Mouse (Mus musculus): ENCODE measurements at regions not wholly inside any gene's neighbourhood (a gene's known extent, or its start where the extent isn't known, plus 50 kb on each side); places are given as distances from the start of the nearest gene placed in this dataset.

- no peak overlapping the region for H3K9ac ChIP-seq (replicated peaks; ENCODE audit: low read depth, low read length)
These were observed 254.4 kb downstream of the Bcl11a start for GRCm38 (mm10) chr11:24332241-24332640.

DNA sequence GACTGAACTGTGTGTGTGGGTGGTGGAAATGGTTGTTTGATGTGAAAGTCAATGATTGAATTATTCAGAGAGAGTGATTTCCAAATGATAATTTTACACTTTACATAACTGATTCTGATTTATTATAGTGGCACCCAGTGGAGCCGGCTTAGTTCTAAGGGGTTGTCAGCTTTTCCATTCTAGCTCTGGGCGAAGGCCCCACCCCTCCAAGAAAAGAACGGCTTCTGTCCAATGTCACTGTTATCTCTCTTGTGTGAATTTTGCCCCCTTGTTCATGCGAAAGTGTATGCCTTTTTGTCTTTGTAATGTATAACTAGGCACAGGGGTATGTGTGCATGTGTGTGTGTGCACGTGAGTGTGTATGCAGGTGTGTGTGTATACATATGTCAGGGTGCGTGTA, 255.3 kb downstream of the Bcl11a start:
- 78% methylated on average over 6 of the region's 6 CpGs for WGBS
- Histone ChIP-seq H3K4me3 (ENCODE audit: low read depth, low read length) (no peak overlapping the region), H3K27ac (ENCODE audit: low read depth) (no peak overlapping the region), H3K36me3 (replicated peaks; ENCODE audit: control insufficient read depth, insufficient read depth, low read length) (no peaks in the 10 kb centered on the region), H3K27me3 (ENCODE audit: control insufficient read depth, insufficient read depth, low read length) (no peaks in the 10 kb centered on the region), H3K9me3 (replicated peaks; ENCODE audit: control insufficient read depth, low read length) (no peaks in the 10 kb centered on the region), H3K4me1 (ENCODE audit: control insufficient read depth, insufficient read depth) (no peaks in the 10 kb centered on the region), H3K4me2 (ENCODE audit: low read depth, low read length) (no peak overlapping the region), H3K9ac (replicated peaks; ENCODE audit: low read depth, low read length) (no peak overlapping the region)
- ATAC-seq (ENCODE audit: insufficient read depth, low read depth) (no peak), DNase-seq (ENCODE audit: low spot score) (no peak)
- TF ChIP-seq EP300 (IDR thresholded peaks at IDR 0.05; ENCODE audit: low read depth) (no peak), CTCF (IDR thresholded peaks at IDR 0.05; ENCODE audit: low read depth) (no peak)

More at GRCm38 (mm10) chr11:24332241-24332640, 254.4 kb downstream of the Bcl11a start:
- 86% methylated on average over 3 of the region's 3 CpGs for WGBS
- no peaks in the 10 kb centered on the region for H3K36me3 ChIP-seq (replicated peaks; ENCODE audit: control insufficient read depth, insufficient read depth, low read length)
- DNase-seq (ENCODE audit: low spot score) (no peak), ATAC-seq (ENCODE audit: insufficient read depth, low read depth) (no peak)
- no peaks in the 10 kb centered on the region for H3K9me3 ChIP-seq (replicated peaks; ENCODE audit: control insufficient read depth, low read length)
- H3K27ac ChIP-seq (ENCODE audit: low read depth) = no peak overlapping the region
- no peak overlapping the region for H3K4me2 ChIP-seq (ENCODE audit: low read depth, low read length)
- TF ChIP-seq CTCF (IDR thresholded peaks at IDR 0.05; ENCODE audit: low read depth) (no peak), EP300 (IDR thresholded peaks at IDR 0.05; ENCODE audit: low read depth) (no peak)
- H3K27me3 ChIP-seq (ENCODE audit: control insufficient read depth, insufficient read depth, low read length) = no peaks in the 10 kb centered on the region
- no peak overlapping the region for H3K4me3 ChIP-seq (ENCODE audit: low read depth, low read length)
- H3K4me1 ChIP-seq (ENCODE audit: control insufficient read depth, insufficient read depth) = no peaks in the 10 kb centered on the region

DNA sequence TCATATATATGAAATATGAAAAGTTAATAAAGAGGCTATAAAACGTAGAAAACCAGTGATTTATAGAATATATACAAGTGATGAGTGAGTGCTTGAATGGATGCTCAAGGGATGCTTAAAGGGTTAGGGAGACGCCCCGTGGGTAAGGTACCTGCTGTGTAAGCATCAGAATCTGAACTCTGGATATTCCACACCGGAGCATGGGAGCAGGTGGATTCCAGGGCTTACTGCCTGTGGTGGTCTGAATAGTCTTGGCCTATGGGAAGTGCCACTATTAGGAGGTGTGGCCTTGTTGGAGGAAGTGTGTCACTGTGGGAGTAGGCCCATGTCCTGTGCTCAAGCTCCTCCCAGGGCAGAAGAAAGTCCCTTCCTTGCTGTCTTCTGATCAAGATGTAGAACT, 257.4 kb downstream of the Bcl11a start:
- H3K36me3 ChIP-seq (replicated peaks; ENCODE audit: control insufficient read depth, insufficient read depth, low read length) = no peaks in the 10 kb centered on the region
- TF ChIP-seq EP300 (IDR thresholded peaks at IDR 0.05; ENCODE audit: low read depth) (no peak), CTCF (IDR thresholded peaks at IDR 0.05; ENCODE audit: low read depth) (no peak)
- WGBS = 91% methylated on average over 4 of the region's 4 CpGs
- ATAC-seq (ENCODE audit: insufficient read depth, low read depth) (no peak), DNase-seq (ENCODE audit: low spot score) (no peak)
- H3K4me2 ChIP-seq (ENCODE audit: low read depth, low read length) = no peak overlapping the region
- no peak overlapping the region for H3K27ac ChIP-seq (ENCODE audit: low read depth)
- H3K9ac ChIP-seq (replicated peaks; ENCODE audit: low read depth, low read length) = no peak overlapping the region
- no peaks in the 10 kb centered on the region for H3K9me3 ChIP-seq (replicated peaks; ENCODE audit: control insufficient read depth, low read length)
- no peaks in the 10 kb centered on the region for H3K27me3 ChIP-seq (ENCODE audit: control insufficient read depth, insufficient read depth, low read length)
- no peak overlapping the region for H3K4me3 ChIP-seq (ENCODE audit: low read depth, low read length)
- H3K4me1 ChIP-seq (ENCODE audit: control insufficient read depth, insufficient read depth) = no peaks in the 10 kb centered on the region

DNA sequence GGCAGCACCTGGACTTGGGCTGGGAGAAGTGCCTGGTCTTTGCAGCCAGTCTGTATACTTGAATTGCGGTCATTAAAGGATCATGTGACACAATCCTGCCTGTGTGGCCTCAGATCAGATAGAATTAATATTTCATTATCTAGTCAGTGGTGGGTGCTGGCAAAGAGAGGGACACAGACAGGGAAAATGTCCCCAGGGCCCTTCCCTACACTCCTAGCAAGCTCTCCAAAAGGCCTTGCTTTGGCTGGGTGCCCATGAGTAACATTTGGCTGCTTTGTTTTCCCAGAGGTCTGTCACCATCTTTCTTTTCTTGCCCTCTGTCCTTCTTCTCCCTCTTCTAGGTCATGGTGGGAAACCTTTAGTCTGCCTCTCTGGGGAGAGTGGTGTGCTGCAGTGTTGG, 260.3 kb downstream of the Bcl11a start:
- 94% methylated on average over 1 of the region's 1 CpGs for WGBS
- DNase-seq (ENCODE audit: low spot score) = no peak
- Histone ChIP-seq H3K9me3 (replicated peaks; ENCODE audit: control insufficient read depth, low read length) (no peaks in the 10 kb centered on the region), H3K36me3 (replicated peaks; ENCODE audit: control insufficient read depth, insufficient read depth, low read length) (no peaks in the 10 kb centered on the region), H3K27ac (ENCODE audit: low read depth) (no peak overlapping the region), H3K4me1 (ENCODE audit: control insufficient read depth, insufficient read depth) (no peaks in the 10 kb centered on the region), H3K4me3 (ENCODE audit: low read depth, low read length) (no peak overlapping the region), H3K9ac (replicated peaks; ENCODE audit: low read depth, low read length) (no peak overlapping the region), H3K4me2 (ENCODE audit: low read depth, low read length) (no peak overlapping the region), H3K27me3 (ENCODE audit: control insufficient read depth, insufficient read depth, low read length) (no peaks in the 10 kb centered on the region)
- TF ChIP-seq EP300 (IDR thresholded peaks at IDR 0.05; ENCODE audit: low read depth) (no peak), CTCF (IDR thresholded peaks at IDR 0.05; ENCODE audit: low read depth) (no peak)
- ATAC-seq (ENCODE audit: insufficient read depth, low read depth) = no peak

GRCm38 (mm10) chr11:24339061-24339460, 261.2 kb downstream of the Bcl11a start:
- no peaks in the 10 kb centered on the region for H3K9me3 ChIP-seq (replicated peaks; ENCODE audit: control insufficient read depth, low read length)
- no peaks in the 10 kb centered on the region for H3K27me3 ChIP-seq (ENCODE audit: control insufficient read depth, insufficient read depth, low read length)
- no peak overlapping the region for H3K4me3 ChIP-seq (ENCODE audit: low read depth, low read length)
- no peak overlapping the region for H3K4me2 ChIP-seq (ENCODE audit: low read depth, low read length)
- ATAC-seq (ENCODE audit: insufficient read depth, low read depth) = no peak
- no peaks in the 10 kb centered on the region for H3K4me1 ChIP-seq (ENCODE audit: control insufficient read depth, insufficient read depth)
- WGBS = 62% methylated on average over 2 of the region's 2 CpGs
- H3K9ac ChIP-seq (replicated peaks; ENCODE audit: low read depth, low read length) = no peak overlapping the region
- no peak for DNase-seq (ENCODE audit: low spot score)
- no peak overlapping the region for H3K27ac ChIP-seq (ENCODE audit: low read depth)
- H3K36me3 ChIP-seq (replicated peaks; ENCODE audit: control insufficient read depth, insufficient read depth, low read length) = no peaks in the 10 kb centered on the region
- TF ChIP-seq CTCF (IDR thresholded peaks at IDR 0.05; ENCODE audit: low read depth) (no peak), EP300 (IDR thresholded peaks at IDR 0.05; ENCODE audit: low read depth) (no peak)

- H3K4me2 ChIP-seq (ENCODE audit: low read depth, low read length) = no peak overlapping the region
- H3K36me3 ChIP-seq (replicated peaks; ENCODE audit: control insufficient read depth, insufficient read depth, low read length) = no peaks in the 10 kb centered on the region
- DNase-seq (ENCODE audit: low spot score) = no peak
- H3K9ac ChIP-seq (replicated peaks; ENCODE audit: low read depth, low read length) = no peak overlapping the region
- no peak overlapping the region for H3K27ac ChIP-seq (ENCODE audit: low read depth)
- H3K9me3 ChIP-seq (replicated peaks; ENCODE audit: control insufficient read depth, low read length) = no peaks in the 10 kb centered on the region
- H3K4me1 ChIP-seq (ENCODE audit: control insufficient read depth, insufficient read depth) = no peaks in the 10 kb centered on the region
- H3K27me3 ChIP-seq (ENCODE audit: control insufficient read depth, insufficient read depth, low read length) = no peaks in the 10 kb centered on the region
- H3K4me3 ChIP-seq (ENCODE audit: low read depth, low read length) = no peak overlapping the region
- WGBS = 81% methylated on average over 2 of the region's 2 CpGs
- no peak for ATAC-seq (ENCODE audit: insufficient read depth, low read depth)
- no peak for TF ChIP-seq CTCF (IDR thresholded peaks at IDR 0.05; ENCODE audit: low read depth)
These were observed 262.8 kb downstream of the Bcl11a start for GRCm38 (mm10) chr11:24340677-24341076.
